Mouse (Mus musculus) G1E (cell line): ENCODE results near the gene Rab43.

Experiments
- CTCF ChIP-seq: IDR thresholded peaks from 2 replicates; pipeline ENCODE4 v1.5.1; 2012; ENCODE audit warnings: low read depth, low read length, inconsistent platforms, mixed read lengths
- GATA1 ChIP-seq: IDR thresholded peaks from 2 replicates; pipeline ENCODE4 v1.6.1; 2012; ENCODE audit warnings: borderline replicate concordance, low read length, inconsistent platforms, mixed read lengths
- GATA2 ChIP-seq: IDR thresholded peaks from 2 replicates; pipeline ENCODE4 v1.6.1; 2012; ENCODE audit warnings: low read depth, low read length, inconsistent platforms, borderline replicate concordance
- TAL1 ChIP-seq: conservative IDR thresholded peaks from 2 replicates; pipeline ENCODE4 v1.6.1; 2012; ENCODE audit warnings: low read depth, low read length, inconsistent platforms, mixed read lengths

DNA sequence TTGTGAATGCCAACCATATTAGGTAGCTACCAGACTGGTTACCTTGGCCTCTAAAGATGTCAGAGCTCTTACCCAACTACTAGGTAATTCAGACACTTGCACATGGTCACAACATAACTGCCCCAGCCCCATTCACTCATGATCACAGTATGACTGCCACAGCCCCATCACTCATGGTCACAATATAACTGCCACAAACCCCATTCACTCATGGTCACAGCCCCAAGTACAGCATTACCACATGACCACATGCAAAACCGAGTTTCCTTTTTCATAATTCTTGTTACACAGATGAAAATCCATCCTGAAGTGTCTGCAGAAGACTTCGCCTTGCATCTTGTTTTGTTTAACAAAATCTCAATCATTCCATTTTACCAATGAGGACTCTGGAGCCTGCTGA is 63.9 kb downstream of the Rab43 start:
- TF ChIP-seq CTCF (no peak), TAL1 (no peak), GATA1 (no peak), GATA2 (no peak)
